Mouse (Mus musculus) neural tube, embryonic 11.5 days (tissue): ENCODE data around the gene Npas4. TPM values are rescaled to one million over a fixed set of nuclear protein-coding genes. Genes with fewer than 3 reads are reported as not detected.

Experiments used
- ATAC-seq: fragments of 200-750 bp; cut with Nextera tagmentation; 2 replicates; pipeline ENCODE4 v1.8.0; 2017; ENCODE audit warnings: moderate number of reproducible peaks, mild to moderate bottlenecking, moderate TSS enrichment, moderate library complexity; ENCODE audit not compliant: insufficient read depth, low FRiP score, low TSS enrichment
- DNase-seq: peaks from one replicate; pipeline ENCODE4 v3.0.0-alpha.2; 2015; ENCODE audit warnings: low spot score
- H3K27ac ChIP-seq: fragments of 300-500 bp; sonication (generic); 2 replicates; pipeline ENCODE4 v1.5.1; 2014; ENCODE audit warnings: low read depth, mild to moderate bottlenecking, low read length
- H3K27me3 ChIP-seq: fragments of 300-500 bp; sonication (generic); 2 replicates; pipeline ENCODE4 v1.6.1; 2014; ENCODE audit warnings: mild to moderate bottlenecking, low read length, mixed read lengths; ENCODE audit not compliant: control insufficient read depth, insufficient read depth
- H3K36me3 ChIP-seq: fragments of 300-500 bp; sonication (generic); 2 replicates; pipeline ENCODE4 v1.6.1; 2014; ENCODE audit warnings: mild to moderate bottlenecking, low read length, moderate library complexity, mixed read lengths; ENCODE audit not compliant: control insufficient read depth, insufficient read depth
- H3K4me1 ChIP-seq: fragments of 300-500 bp; sonication (generic); 2 replicates; pipeline ENCODE4 v1.6.1; 2014; ENCODE audit warnings: low read length, mixed read lengths; ENCODE audit not compliant: control insufficient read depth, insufficient read depth
- H3K4me2 ChIP-seq: fragments of 300-500 bp; sonication (generic); 2 replicates; pipeline ENCODE4 v1.6.1; 2014; ENCODE audit warnings: low read depth, mild to moderate bottlenecking, moderate library complexity
- H3K4me3 ChIP-seq: fragments of 300-500 bp; sonication (generic); 2 replicates; pipeline ENCODE4 v1.5.1; 2014; ENCODE audit warnings: low read depth, low read length
- H3K9ac ChIP-seq: fragments of 300-500 bp; sonication (generic); 2 replicates; pipeline ENCODE4 v1.6.1; 2014; ENCODE audit warnings: mild to moderate bottlenecking, low read length
- H3K9me3 ChIP-seq: fragments of 300-500 bp; sonication (generic); 2 replicates; pipeline ENCODE4 v1.6.1; 2016; ENCODE audit warnings: low read length; ENCODE audit not compliant: control insufficient read depth
- WGBS: fragments of 180-500 bp; shearing (Covaris S2); extraction: QIAGEN DNeasy Blood & Tissue Kit; methylation state at CpG from one replicate; pipeline ENCODE4 v1.1.7; 2014; 5-methylcytosine and 5-hydroxymethylcytosine counted together
- polyA plus RNA-seq: library from polyadenylated mRNA; unstranded; fragments of >200 nt; fragmentation: Nextera tagmentation; extraction: Ambion mirVana; gene quantifications from 2 replicates; pipeline ENCODE4 v1.2.1, GENCODE M21; 2014

Npas4 gene
- polyA plus RNA-seq, 1 experiment from 2014 or later, result 0.12 TPM

- Histone ChIP-seq H3K27ac (no peak overlapping the region), H3K9ac (no peak overlapping the region), H3K27me3 (no peaks in the 10 kb centered on the region), H3K4me2 (no peak overlapping the region), H3K9me3 (no peaks in the 10 kb centered on the region), H3K4me3 (no peak overlapping the region), H3K36me3 (no peaks in the 10 kb centered on the region), H3K4me1 (no peaks in the 10 kb centered on the region)
- WGBS, result 92% methylated on average over 2 of the region's 2 CpGs
- DNase-seq, result no peak
- no peak for ATAC-seq
Observed at GRCm38 (mm10) chr19:4936896-4937295, 53.2 kb downstream of the Npas4 start.

Other genes starting within 250 kb of the Npas4 start
- 133 and 136 TPM in 2 replicates for gene Rbm4b, start 233.8 kb downstream of the Npas4 start, polyA plus RNA-seq
- gene Rbm4, start 196.4 kb downstream of the Npas4 start, polyA plus RNA-seq, result 131 and 134 TPM in 2 replicates
- gene Gm21992, start 178.7 kb downstream of the Npas4 start, polyA plus RNA-seq, result 8.5 and 24.4 TPM in 2 replicates
- gene Rbm14, start 178.7 kb downstream of the Npas4 start, polyA plus RNA-seq, result 113 and 116 TPM in 2 replicates
- 41.4 and 41.5 TPM in 2 replicates for gene Ccs, start 151.0 kb downstream of the Npas4 start, polyA plus RNA-seq
- 0.13 TPM in 1 of 2 replicates, not detected in the other for gene Ccdc87, start 150.9 kb downstream of the Npas4 start, polyA plus RNA-seq
- 40.6 and 41.8 TPM in 2 replicates for gene Ctsf, start 135.2 kb downstream of the Npas4 start, polyA plus RNA-seq
- 5.9 and 6.5 TPM in 2 replicates for gene Actn3, start 112.4 kb downstream of the Npas4 start, polyA plus RNA-seq
- 12.1 and 14.1 TPM in 2 replicates for gene Zdhhc24, start 111.6 kb downstream of the Npas4 start, polyA plus RNA-seq
- gene Bbs1, start 83.7 kb downstream of the Npas4 start, polyA plus RNA-seq, result 4.8 and 7.9 TPM in 2 replicates
- gene Dpp3, start 62.0 kb downstream of the Npas4 start, polyA plus RNA-seq, result 164 and 171 TPM in 2 replicates
- gene Peli3, start 47.2 kb downstream of the Npas4 start, polyA plus RNA-seq, result 3.4 and 3.5 TPM in 2 replicates
- gene Mrpl11, start 28.2 kb downstream of the Npas4 start, polyA plus RNA-seq, result 143 and 150 TPM in 2 replicates
- 3.9 and 6.2 TPM in 2 replicates for gene Slc29a2, start 33.5 kb upstream of the Npas4 start, polyA plus RNA-seq
- 37.9 and 39.8 TPM in 2 replicates for gene B4gat1, start 48.5 kb upstream of the Npas4 start, polyA plus RNA-seq
- 1.2 and 2.8 TPM in 2 replicates for gene AC124502.3, start 48.6 kb upstream of the Npas4 start, polyA plus RNA-seq
- gene Brms1, start 51.0 kb upstream of the Npas4 start, polyA plus RNA-seq, result 65.5 and 78.9 TPM in 2 replicates
- gene Rin1, start 60.2 kb upstream of the Npas4 start, polyA plus RNA-seq, result 1.1 and 2.3 TPM in 2 replicates
- 30.1 and 34.7 TPM in 2 replicates for gene Cd248, start 77.8 kb upstream of the Npas4 start, polyA plus RNA-seq
- 1.8 and 2.0 TPM in 2 replicates for gene Tmem151a, start 95.2 kb upstream of the Npas4 start, polyA plus RNA-seq
- gene Yif1a, start 98.2 kb upstream of the Npas4 start, polyA plus RNA-seq, result 80.4 and 88.0 TPM in 2 replicates
- 110 and 127 TPM in 2 replicates for gene Cnih2, start 108.2 kb upstream of the Npas4 start, polyA plus RNA-seq
- gene Rab1b, start 116.8 kb upstream of the Npas4 start, polyA plus RNA-seq, result 250 and 266 TPM in 2 replicates
- gene Klc2, start 128.2 kb upstream of the Npas4 start, polyA plus RNA-seq, result 40.2 and 43.5 TPM in 2 replicates